Mouse (Mus musculus): ENCODE results near the gene Cd24a. TPM values are rescaled to one million over a fixed set of nuclear protein-coding genes. Genes with fewer than 3 reads are reported as not detected.

Gene Cd24a
- polyA plus RNA-seq, 1 experiment from 2014 or later, result 206 TPM

DNA sequence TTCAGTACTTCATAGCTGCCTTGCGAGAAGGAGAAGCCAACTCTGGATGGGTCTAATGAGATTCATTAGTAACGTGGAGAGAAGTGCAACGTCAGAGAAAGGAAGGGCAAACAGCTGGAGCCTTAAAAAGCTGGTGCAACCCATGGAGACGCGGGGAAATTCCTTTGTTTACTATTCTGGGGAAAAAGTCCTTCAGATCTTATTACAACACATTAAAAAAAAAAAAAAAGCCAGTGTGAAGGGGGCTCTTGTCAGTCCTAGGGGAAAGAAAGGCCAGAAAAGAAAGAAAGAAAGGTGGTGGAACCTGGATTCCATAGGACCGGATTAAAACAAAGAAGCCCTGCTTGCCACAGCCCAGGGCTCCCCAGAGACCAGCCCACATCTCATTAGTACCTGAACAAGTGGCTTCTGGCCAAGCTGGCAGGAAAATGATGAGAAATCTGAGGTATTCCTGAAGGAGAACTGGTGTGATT is 41.0 kb downstream of the Cd24a start:
- H3K27ac ChIP-seq, result peak overlapping the region; percentile 72
- peaks cover 18% of the 10 kb centered on the region for H3K4me1 ChIP-seq
- 3% methylated on average over 6 of the region's 6 CpGs for WGBS
- no peaks in the 10 kb centered on the region for H3K36me3 ChIP-seq (replicated peaks)
- H3K9me3 ChIP-seq, result no peaks in the 10 kb centered on the region
- H3K4me3 ChIP-seq, result peak overlapping the region; percentile 16; the same call in 1 of the 2 replicates
- peak; percentile 23 for DNase-seq (ENCODE audit: extremely low spot score, low spot score)
- peaks cover 12% of the 10 kb centered on the region for H3K27me3 ChIP-seq (ENCODE audit: poor library complexity, severe bottlenecking)

DNA sequence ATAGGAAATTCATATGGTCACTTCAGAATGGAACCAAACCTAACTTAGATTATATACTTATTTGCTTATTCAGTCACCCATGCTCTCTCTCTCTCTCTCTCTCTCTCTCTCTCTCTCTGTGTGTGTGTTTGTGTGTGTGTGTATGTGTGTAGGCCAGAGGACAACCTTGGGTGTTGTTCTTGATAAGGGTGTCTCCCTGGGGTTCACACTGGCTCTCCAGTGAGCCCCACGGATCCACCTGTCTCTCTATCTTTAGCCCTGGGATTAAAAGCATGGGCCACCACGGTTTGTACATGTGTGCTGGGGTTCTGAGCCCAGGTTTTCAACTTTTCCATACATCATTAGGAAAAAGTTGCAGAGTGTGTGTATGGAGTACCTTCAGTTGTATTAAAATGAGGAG is 41.9 kb downstream of the Cd24a start:
- Histone ChIP-seq H3K36me3 (replicated peaks) (no peaks in the 10 kb centered on the region), H3K27me3 (ENCODE audit: poor library complexity, severe bottlenecking) (peaks cover 12% of the 10 kb centered on the region), H3K4me1 (peaks cover 18% of the 10 kb centered on the region), H3K9me3 (no peaks in the 10 kb centered on the region), H3K27ac (no peak overlapping the region), H3K4me3 (no peak overlapping the region)
- DNase-seq (ENCODE audit: extremely low spot score, low spot score), result no peak
- WGBS, result 82% methylated on average over 2 of the region's 2 CpGs

DNA sequence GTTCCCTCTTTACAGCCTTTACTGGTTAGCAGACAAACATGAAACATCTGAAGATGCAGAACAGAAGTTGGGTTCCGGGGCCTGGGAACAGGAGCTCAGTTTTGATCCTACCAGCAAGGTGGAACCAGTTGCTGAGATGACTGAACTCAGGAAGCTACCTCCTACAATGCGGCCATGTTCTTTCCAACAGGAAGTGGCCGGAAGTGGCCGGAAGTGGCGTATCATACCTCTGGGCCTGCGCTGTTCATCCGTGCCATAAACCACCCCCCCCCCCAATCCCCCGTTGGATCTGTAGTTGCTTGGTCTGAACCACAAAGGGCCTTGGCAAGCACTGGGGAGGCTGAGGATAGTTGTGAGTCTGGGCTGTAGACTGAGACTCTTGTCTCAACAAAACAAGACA is 45.4 kb downstream of the Cd24a start:
- WGBS, result 96% methylated on average over 8 of the region's 8 CpGs
- Histone ChIP-seq H3K4me1 (peaks cover 16% of the 10 kb centered on the region), H3K4me3 (no peak overlapping the region), H3K27me3 (ENCODE audit: poor library complexity, severe bottlenecking) (peaks cover 2% of the 10 kb centered on the region; the same call in 1 of the 2 replicates), H3K27ac (no peak overlapping the region), H3K9me3 (no peaks in the 10 kb centered on the region), H3K36me3 (replicated peaks) (no peaks in the 10 kb centered on the region)
- no peak for DNase-seq (ENCODE audit: extremely low spot score, low spot score)

DNA sequence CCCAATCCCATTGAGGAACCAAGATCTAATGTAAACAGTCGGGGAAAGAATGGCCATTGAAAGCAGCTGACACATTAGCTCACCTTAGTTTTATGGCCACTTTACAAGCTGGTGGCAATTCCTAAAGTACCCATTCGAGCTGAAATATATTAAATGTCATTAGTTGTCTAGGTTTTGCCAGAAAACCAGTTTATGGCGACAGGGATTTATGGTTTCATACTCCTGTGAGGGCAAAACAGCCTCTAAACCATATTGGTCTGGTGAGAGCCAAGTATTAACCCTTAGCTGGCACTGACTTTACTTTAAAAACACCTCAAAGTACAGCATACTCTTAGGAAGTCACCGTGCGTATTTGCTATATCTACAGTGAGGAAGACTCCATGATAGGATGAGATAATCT is 46.3 kb downstream of the Cd24a start:
- no peak overlapping the region for H3K27ac ChIP-seq
- H3K27me3 ChIP-seq (ENCODE audit: poor library complexity, severe bottlenecking), result no peaks in the 10 kb centered on the region
- no peak overlapping the region for H3K4me3 ChIP-seq
- no peaks in the 10 kb centered on the region for H3K36me3 ChIP-seq (replicated peaks)
- no peaks in the 10 kb centered on the region for H3K9me3 ChIP-seq
- H3K4me1 ChIP-seq, result peaks cover 8% of the 10 kb centered on the region
- 88% methylated on average over 5 of the region's 5 CpGs for WGBS
- no peak for DNase-seq (ENCODE audit: extremely low spot score, low spot score)

DNA sequence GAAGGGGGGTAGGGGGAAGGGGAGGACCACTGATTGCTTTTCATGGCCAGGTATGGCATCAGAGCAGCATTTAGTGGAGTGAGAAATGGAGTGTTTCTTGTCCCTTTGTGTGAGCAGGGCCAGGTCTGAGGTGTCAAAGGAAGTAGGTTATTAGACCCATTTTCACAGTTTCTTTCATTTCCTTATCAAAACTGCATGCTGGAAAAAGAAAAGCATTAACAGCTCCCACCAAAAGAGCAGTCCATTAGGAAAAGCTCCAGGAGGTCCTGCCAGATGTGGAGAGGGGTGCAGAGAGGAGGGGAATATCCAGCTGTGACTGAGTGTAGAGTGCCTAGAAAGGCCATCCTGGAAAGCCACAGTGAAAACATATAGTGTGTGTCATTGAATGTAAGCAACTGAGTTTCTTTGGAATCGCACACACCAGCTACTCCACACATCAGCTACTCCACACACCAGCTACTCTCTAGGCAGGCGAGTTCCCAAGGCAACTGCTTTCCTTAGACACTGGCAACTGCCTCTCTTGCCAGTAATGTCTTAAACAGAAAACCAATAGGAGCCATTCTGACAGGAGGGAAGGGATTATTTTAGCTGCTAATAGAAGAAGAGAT is 46.8 kb downstream of the Cd24a start:
- no peak overlapping the region for H3K4me3 ChIP-seq
- 77% methylated on average over 2 of the region's 2 CpGs for WGBS
- no peak for DNase-seq (ENCODE audit: extremely low spot score, low spot score)
- H3K4me1 ChIP-seq, result peaks cover 2% of the 10 kb centered on the region
- no peaks in the 10 kb centered on the region for H3K27me3 ChIP-seq (ENCODE audit: poor library complexity, severe bottlenecking)
- H3K9me3 ChIP-seq, result no peaks in the 10 kb centered on the region
- H3K36me3 ChIP-seq (replicated peaks), result no peaks in the 10 kb centered on the region
- H3K27ac ChIP-seq, result no peak overlapping the region

DNA sequence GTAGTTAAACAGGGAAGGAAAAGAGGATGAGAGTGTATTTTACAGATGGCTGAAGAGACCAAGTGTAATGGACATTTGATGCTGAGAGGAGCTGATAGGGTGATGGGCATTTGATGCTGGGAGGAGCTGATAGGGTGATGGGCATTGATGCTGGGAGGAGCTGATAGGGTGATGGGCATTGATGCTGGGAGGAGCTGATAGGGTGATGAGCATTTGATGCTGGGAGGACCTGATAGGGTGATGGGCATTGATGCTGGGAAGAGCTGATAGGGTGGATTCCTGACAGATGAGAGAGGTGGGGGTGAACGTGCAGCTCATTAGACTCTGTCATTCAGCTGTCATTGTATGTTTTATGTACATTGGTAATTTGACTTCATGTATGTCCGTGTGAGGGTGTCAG is 47.5 kb downstream of the Cd24a start:
- Histone ChIP-seq H3K4me1 (no peaks in the 10 kb centered on the region), H3K36me3 (replicated peaks) (no peaks in the 10 kb centered on the region), H3K4me3 (no peak overlapping the region), H3K9me3 (no peaks in the 10 kb centered on the region), H3K27me3 (ENCODE audit: poor library complexity, severe bottlenecking) (no peaks in the 10 kb centered on the region), H3K27ac (no peak overlapping the region)
- no peak for DNase-seq (ENCODE audit: extremely low spot score, low spot score)
- WGBS, result 82% methylated on average over 2 of the region's 2 CpGs

DNA sequence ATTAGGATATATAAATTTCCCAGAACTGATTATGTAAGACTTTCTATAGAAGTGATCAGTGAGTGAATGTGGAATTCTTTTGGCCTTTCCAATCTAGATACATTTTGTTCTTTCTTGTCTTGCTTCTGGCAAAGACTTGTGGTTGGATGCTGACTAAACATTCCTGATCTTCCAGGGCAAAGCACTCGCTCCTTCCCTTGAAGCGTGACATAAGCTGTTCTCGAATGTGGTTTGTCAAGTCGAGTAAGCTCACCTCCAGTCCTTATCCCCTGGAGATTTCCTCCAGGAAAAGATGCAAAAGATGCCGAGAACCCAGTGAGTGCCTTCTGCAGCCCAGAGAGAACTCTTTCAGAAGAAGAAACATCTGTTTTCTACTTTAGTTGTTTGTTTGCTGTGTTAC is 51.1 kb downstream of the Cd24a start:
- Histone ChIP-seq H3K36me3 (replicated peaks) (no peaks in the 10 kb centered on the region), H3K4me1 (no peaks in the 10 kb centered on the region), H3K27ac (no peak overlapping the region), H3K27me3 (ENCODE audit: poor library complexity, severe bottlenecking) (no peaks in the 10 kb centered on the region), H3K4me3 (no peak overlapping the region), H3K9me3 (no peaks in the 10 kb centered on the region)
- DNase-seq (ENCODE audit: extremely low spot score, low spot score), result no peak
- WGBS, result 77% methylated on average over 5 of the region's 5 CpGs

DNA sequence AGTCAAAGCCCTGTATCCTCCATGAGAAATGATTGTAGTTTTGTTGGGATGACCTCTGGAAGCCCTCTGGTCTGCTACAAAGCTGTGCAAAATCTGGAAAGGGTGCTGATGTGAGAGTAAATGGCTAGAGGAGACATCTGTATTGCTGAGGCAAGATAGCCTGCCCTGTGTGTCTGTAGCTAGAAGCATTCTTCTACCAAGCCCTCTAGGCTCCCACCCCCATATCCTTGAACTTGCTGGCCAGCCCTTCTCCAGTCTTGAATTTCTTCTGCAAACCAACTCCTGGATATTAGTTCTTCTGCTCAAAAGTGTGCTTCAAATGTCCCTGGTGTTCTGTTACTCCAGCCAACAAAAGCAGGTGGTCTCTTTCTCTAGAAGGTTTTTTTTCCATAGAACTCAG is 51.8 kb downstream of the Cd24a start:
- no peak overlapping the region for H3K4me3 ChIP-seq
- no peaks in the 10 kb centered on the region for H3K4me1 ChIP-seq
- H3K27ac ChIP-seq, result no peak overlapping the region
- DNase-seq (ENCODE audit: extremely low spot score, low spot score), result no peak
- H3K9me3 ChIP-seq, result no peaks in the 10 kb centered on the region
- no peaks in the 10 kb centered on the region for H3K27me3 ChIP-seq (ENCODE audit: poor library complexity, severe bottlenecking)
- H3K36me3 ChIP-seq (replicated peaks), result no peaks in the 10 kb centered on the region

DNA sequence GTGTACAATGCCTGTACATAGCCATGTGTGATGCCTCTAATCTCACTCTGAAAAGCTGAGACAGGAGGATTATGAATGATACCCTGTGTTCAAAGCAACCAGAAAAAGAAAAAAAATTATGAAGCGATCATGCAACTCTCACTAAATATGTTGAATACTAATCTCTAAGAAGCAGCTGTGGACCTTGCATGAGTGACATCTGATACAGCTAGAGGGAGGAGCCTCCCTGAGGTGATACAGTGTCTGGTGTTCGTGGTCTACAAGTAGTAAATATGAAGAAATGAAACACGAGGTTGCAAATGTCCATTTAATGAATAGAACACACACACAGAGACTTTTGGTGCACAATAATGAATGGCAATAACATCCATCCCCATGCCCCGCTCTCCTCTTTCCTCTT is 52.5 kb downstream of the Cd24a start:
- Histone ChIP-seq H3K4me3 (no peak overlapping the region), H3K9me3 (no peaks in the 10 kb centered on the region), H3K27me3 (ENCODE audit: poor library complexity, severe bottlenecking) (no peaks in the 10 kb centered on the region), H3K36me3 (replicated peaks) (no peaks in the 10 kb centered on the region), H3K27ac (no peak overlapping the region), H3K4me1 (no peaks in the 10 kb centered on the region)
- 81% methylated on average over 4 of the region's 4 CpGs for WGBS
- no peak for DNase-seq (ENCODE audit: extremely low spot score, low spot score)

DNA sequence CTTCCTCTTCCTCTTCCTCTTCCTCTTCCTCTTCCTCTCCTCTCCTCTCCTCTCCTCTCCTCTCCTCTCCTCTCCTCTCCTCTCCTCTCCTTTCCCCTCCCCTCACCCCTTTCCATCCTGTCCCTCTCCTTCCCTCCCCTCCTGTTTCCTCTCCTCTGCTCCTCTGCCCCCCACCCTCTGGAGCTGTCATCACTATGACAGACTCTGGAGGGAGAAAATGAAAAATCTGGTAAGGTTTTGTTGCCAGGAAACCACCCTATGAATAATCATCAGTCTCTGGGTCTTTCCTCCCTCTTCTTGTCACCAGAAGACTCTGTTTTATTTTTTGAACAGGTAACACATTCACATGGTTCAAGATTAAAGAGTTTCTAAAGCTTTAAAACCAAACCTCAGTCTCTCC is 53.0 kb downstream of the Cd24a start:
- H3K27ac ChIP-seq, result no peak overlapping the region
- no peak overlapping the region for H3K4me3 ChIP-seq
- no peaks in the 10 kb centered on the region for H3K27me3 ChIP-seq (ENCODE audit: poor library complexity, severe bottlenecking)
- no peaks in the 10 kb centered on the region for H3K9me3 ChIP-seq
- H3K36me3 ChIP-seq (replicated peaks), result no peaks in the 10 kb centered on the region
- DNase-seq (ENCODE audit: extremely low spot score, low spot score), result no peak
- no peaks in the 10 kb centered on the region for H3K4me1 ChIP-seq

DNA sequence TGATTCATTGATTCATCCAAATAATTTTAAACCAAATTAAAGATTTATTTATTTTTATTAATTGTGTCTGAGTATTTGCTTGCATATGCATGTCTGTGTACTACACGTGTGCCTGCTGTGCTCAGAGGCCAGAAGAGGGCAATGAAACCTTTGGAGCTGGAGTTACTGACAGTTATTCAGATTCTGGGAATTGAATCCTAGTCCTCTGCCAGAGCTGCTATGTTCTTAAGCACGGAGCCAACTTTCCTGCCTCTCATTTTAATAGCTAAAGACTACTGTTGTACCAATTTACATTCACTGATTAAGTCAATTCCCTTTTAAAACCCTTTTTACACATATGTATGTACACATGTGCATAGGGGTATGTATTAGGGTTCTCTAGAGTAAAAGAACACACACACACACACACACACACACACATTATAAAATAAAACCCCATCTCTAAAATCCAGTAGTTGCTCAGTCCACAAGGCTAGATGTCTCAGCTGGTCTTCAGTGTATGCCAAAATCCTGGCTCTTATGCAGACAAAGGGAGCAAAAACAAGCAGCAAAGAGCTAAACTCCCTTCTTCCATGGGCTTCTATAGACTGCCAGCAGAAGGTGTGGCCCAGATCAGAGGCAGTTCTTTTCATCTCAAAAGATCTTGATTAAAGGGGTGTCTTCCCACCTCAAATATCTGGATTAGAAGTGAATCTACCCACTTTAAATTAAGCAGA is 53.7 kb downstream of the Cd24a start:
- Histone ChIP-seq H3K36me3 (replicated peaks) (no peaks in the 10 kb centered on the region), H3K27me3 (ENCODE audit: poor library complexity, severe bottlenecking) (no peaks in the 10 kb centered on the region)

DNA sequence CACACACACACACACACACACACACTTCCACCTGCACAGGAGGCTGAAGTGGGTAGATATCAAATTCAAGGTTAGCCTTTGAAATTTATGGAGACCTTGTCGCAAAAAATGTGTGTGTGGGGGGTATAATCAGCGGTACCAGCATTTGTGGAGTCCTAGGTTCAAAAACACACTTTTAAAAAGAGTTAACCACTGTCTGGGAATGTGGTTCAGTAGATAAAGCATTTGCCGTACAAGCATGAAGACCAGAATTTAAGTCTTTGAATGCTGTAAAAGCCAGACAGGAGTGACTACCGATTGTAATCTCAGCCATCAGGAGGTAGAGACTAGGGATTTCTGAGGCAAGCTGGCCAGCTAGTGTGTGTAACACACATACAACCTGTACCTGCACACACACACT is 55.0 kb downstream of the Cd24a start:
- WGBS, result 91% methylated on average over 4 of the region's 4 CpGs

More for the DNA sequence above, 53.7 kb downstream of the Cd24a start:
- H3K27ac ChIP-seq, result no peak overlapping the region
- H3K4me3 ChIP-seq, result no peak overlapping the region
- DNase-seq (ENCODE audit: extremely low spot score, low spot score), result no peak
- H3K4me1 ChIP-seq, result no peaks in the 10 kb centered on the region
- no peaks in the 10 kb centered on the region for H3K9me3 ChIP-seq
- WGBS, result 77% methylated on average over 2 of the region's 2 CpGs

More for the DNA sequence above, 55.0 kb downstream of the Cd24a start:
- H3K36me3 ChIP-seq (replicated peaks), result no peaks in the 10 kb centered on the region
- H3K27me3 ChIP-seq (ENCODE audit: poor library complexity, severe bottlenecking), result no peaks in the 10 kb centered on the region
- no peak for DNase-seq (ENCODE audit: extremely low spot score, low spot score)
- no peak overlapping the region for H3K4me3 ChIP-seq
- H3K9me3 ChIP-seq, result no peaks in the 10 kb centered on the region
- no peaks in the 10 kb centered on the region for H3K4me1 ChIP-seq
- no peak overlapping the region for H3K27ac ChIP-seq
